Mouse (Mus musculus) cortical plate, adult 2 months (tissue): Measurements from ENCODE around the gene Pcsk4.

ENCODE experiments used
- CTCF ChIP-seq: fragments of 200-500 bp; IDR thresholded peaks from 2 replicates; pipeline ENCODE4 v1.5.1; 2011; ENCODE audit warnings: mild to moderate bottlenecking, control low read depth, low read length; ENCODE audit not compliant: insufficient read depth; ENCODE audit errors: extremely low read depth
- POLR2A ChIP-seq: fragments of 200-500 bp; IDR thresholded peaks from 2 replicates; pipeline ENCODE4 v1.6.1; 2011; ENCODE audit warnings: mild to moderate bottlenecking, low read length, control low read depth; ENCODE audit not compliant: insufficient read depth; ENCODE audit errors: extremely low read depth

GRCm38 (mm10) chr10:80300672-80301181 lies 28.6 kb downstream of the Pcsk4 start:
- TF ChIP-seq POLR2A (peak; percentile 60; the same call in 1 of the 2 replicates), CTCF (no peak)
